Mouse (Mus musculus) yolk sac, embryonic 10.5 days (tissue): ENCODE measurements around the gene Slc25a5.

Experiments used
- DNase-seq: peaks from one replicate; pipeline ENCODE4 v3.0.0-alpha.2; 2017; ENCODE audit warnings: low spot score

The Slc25a5 gene

GRCm38 (mm10) chrX:36839391-36839790, 43.9 kb downstream of the Slc25a5 start:
- DNase-seq: no peak

GRCm38 (mm10) chrX:36841698-36842097, 46.2 kb downstream of the Slc25a5 start:
- no peak for DNase-seq

- DNase-seq: no peak
These were observed 48.0 kb downstream of the Slc25a5 start for GRCm38 (mm10) chrX:36843346-36843990.

- DNase-seq: no peak
These were observed 51.7 kb downstream of the Slc25a5 start for GRCm38 (mm10) chrX:36847152-36847551.
